Mouse (Mus musculus) thymus, postnatal 0 days (tissue): ENCODE measurements around the gene Gga3. TPM values are rescaled to one million over a fixed set of nuclear protein-coding genes. Genes with fewer than 3 reads are reported as not detected.
A peak's percentile ranks its signal among the peaks of the same experiment; 100 is the strongest.

Experiments
- DNase-seq: peaks from one replicate; pipeline ENCODE4 v3.0.0-alpha.2; 2015; ENCODE audit warnings: low spot score
- polyA plus RNA-seq: library from polyadenylated mRNA; unstranded; fragments of >200 nt; fragmentation: Nextera tagmentation; extraction: Ambion mirVana; gene quantifications from 2 replicates; pipeline ENCODE4 v1.2.1, GENCODE M21; 2015

The Gga3 gene
- polyA plus RNA-seq, 1 experiment from 2014 or later, result 20.1 TPM

- DNase-seq, result peak; percentile 67
Observed at GRCm38 (mm10) chr11:115613138-115613945, 9.5 kb upstream of the Gga3 start.

- peak; percentile 92 for DNase-seq
Observed at GRCm38 (mm10) chr11:115612410-115613137, 8.7 kb upstream of the Gga3 start, which contains the start of gene Mif4gd. Mif4gd (minus strand) TSS chr11:115612969.

GRCm38 (mm10) chr11:115612059-115612409 is 8.2 kb upstream of the Gga3 start:
- DNase-seq, result no peak

GRCm38 (mm10) chr11:115611173-115611572 is 7.3 kb upstream of the Gga3 start:
- no peak for DNase-seq

- no peak for DNase-seq
Observed at GRCm38 (mm10) chr11:115609576-115609975, 5.7 kb upstream of the Gga3 start.

- DNase-seq, result no peak
Observed at GRCm38 (mm10) chr11:115608421-115609399, 4.9 kb upstream of the Gga3 start.

GRCm38 (mm10) chr11:115606733-115607132 is 2.9 kb upstream of the Gga3 start:
- no peak for DNase-seq

- DNase-seq, result no peak
Observed at GRCm38 (mm10) chr11:115604304-115604696, 449 bp upstream of the Gga3 start.

GRCm38 (mm10) chr11:115603128-115603475 is 749 bp downstream of the Gga3 start:
- DNase-seq, result no peak

- no peak for DNase-seq
Observed at GRCm38 (mm10) chr11:115601174-115601573, 2.7 kb downstream of the Gga3 start.

- no peak for DNase-seq
Observed at GRCm38 (mm10) chr11:115600743-115601142, 3.1 kb downstream of the Gga3 start.

GRCm38 (mm10) chr11:115599722-115600121 is 4.1 kb downstream of the Gga3 start:
- no peak for DNase-seq

- DNase-seq, result no peak
Observed at GRCm38 (mm10) chr11:115598309-115598708, 5.5 kb downstream of the Gga3 start.

GRCm38 (mm10) chr11:115595209-115595608 is 8.6 kb downstream of the Gga3 start:
- DNase-seq, result no peak

- DNase-seq, result no peak
Observed at GRCm38 (mm10) chr11:115590526-115591075, 13.2 kb downstream of the Gga3 start.

GRCm38 (mm10) chr11:115587984-115588383 is 15.9 kb downstream of the Gga3 start:
- no peak for DNase-seq

GRCm38 (mm10) chr11:115586403-115586802 is 17.4 kb downstream of the Gga3 start:
- no peak for DNase-seq

GRCm38 (mm10) chr11:115585573-115586100 is 18.2 kb downstream of the Gga3 start:
- no peak for DNase-seq

- DNase-seq, result no peak
Observed at GRCm38 (mm10) chr11:115584376-115585073, 19.3 kb downstream of the Gga3 start.

GRCm38 (mm10) chr11:115582913-115583606 is 20.8 kb downstream of the Gga3 start:
- no peak for DNase-seq
